Mouse (Mus musculus) small intestine, adult 2 months (tissue): Measurements from ENCODE around the gene Gm13285.
"Not testable (repeated sequence)": the region's sequence is repeated elsewhere in the genome, so short reads cannot be mapped to it uniquely, and the experiment has no call there.

Source experiments
- CTCF ChIP-seq: fragments of 200-500 bp; IDR thresholded peaks from 2 replicates; pipeline ENCODE4 v1.5.1; 2012; ENCODE audit warnings: low read depth, mild to moderate bottlenecking, control low read depth, inconsistent platforms, low read length, moderate library complexity, mixed read lengths; ENCODE audit not compliant: insufficient replicate concordance, insufficient read length; ENCODE audit errors: extremely low read depth
- POLR2A ChIP-seq: fragments of 200-500 bp; IDR thresholded peaks from 2 replicates; pipeline ENCODE4 v1.6.1; 2012; ENCODE audit warnings: low read depth, mild to moderate bottlenecking, control low read depth, inconsistent platforms, low read length, moderate library complexity

GRCm38 (mm10) chr4:88762341-88762740, 37.1 kb upstream of the Gm13285 start:
- TF ChIP-seq CTCF, POLR2A: not testable (repeated sequence)
